Mouse (Mus musculus): ENCODE data around the gene Wdr90. TPM values are rescaled to one million over a fixed set of nuclear protein-coding genes. Genes with fewer than 3 reads are reported as not detected.
A peak's percentile ranks its signal among the peaks of the same experiment; 100 is the strongest.

Wdr90 gene
- polyA plus RNA-seq, 1 experiment from 2014 or later: 18.5 TPM

DNA sequence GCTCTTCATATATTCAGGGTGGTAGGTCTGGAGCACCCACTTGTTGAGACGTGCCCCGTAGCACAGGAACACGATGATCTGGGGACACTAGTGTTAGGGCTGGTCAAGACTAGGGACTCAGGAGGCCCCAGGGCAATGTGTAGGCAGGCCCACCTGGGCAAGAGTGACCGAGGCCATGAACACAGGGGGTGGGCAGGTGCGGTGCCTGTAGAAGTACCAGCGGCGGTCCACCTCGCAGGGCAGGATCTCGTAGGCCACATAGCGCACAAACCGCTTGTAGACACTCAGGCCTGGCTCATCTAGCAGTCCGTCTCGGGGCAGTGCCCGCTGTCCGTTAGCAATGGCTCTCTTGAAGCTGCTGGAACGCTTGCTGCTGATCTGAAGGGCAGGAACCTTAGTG, 25.5 kb downstream of the Wdr90 start:
- Histone ChIP-seq H3K27me3 (ENCODE audit: control insufficient read depth, insufficient read depth, low read depth, low read length) (no peaks in the 10 kb centered on the region), H3K4me1 (ENCODE audit: control insufficient read depth, insufficient read depth, low read length) (peaks cover 58% of the 10 kb centered on the region), H3K9me3 (replicated peaks; ENCODE audit: control insufficient read depth, low read length, poor library complexity, severe bottlenecking) (no peaks in the 10 kb centered on the region), H3K27ac (ENCODE audit: low read length) (no peak overlapping the region), H3K36me3 (ENCODE audit: control insufficient read depth, insufficient read depth, low read length) (peaks cover 30% of the 10 kb centered on the region), H3K4me3 (ENCODE audit: low read depth, low read length) (no peak overlapping the region), H3K9ac (ENCODE audit: low read depth, low read length) (peak overlapping the region; percentile 81; the same call in 1 of the 2 replicates), H3K4me2 (ENCODE audit: low read length) (peak overlapping the region; percentile 71)
- 93% methylated on average over 16 of the region's 16 CpGs for WGBS
- ATAC-seq: no peak

DNA sequence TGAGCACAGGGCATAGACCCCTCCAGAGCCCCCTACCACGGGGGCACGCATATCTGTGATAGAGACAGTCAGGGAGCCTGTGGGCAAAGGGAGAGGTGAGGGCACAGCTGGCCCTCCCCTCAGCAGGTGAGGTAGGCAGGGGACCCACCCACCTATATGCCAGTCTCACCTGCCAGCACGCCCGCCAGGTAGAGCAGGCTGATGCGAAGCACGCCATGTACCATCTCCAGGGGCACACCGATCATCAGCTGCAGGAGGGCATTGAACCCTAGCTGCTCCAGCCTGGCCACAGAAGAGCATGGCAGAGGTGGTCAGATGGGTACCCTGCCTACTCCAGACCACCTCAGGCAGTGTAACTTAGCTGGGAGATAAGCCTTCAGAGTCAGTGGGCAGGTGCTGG, 26.0 kb downstream of the Wdr90 start:
- no peak overlapping the region for H3K9ac ChIP-seq (ENCODE audit: low read depth, low read length)
- ATAC-seq: no peak
- no peak overlapping the region for H3K4me3 ChIP-seq (ENCODE audit: low read depth, low read length)

DNA sequence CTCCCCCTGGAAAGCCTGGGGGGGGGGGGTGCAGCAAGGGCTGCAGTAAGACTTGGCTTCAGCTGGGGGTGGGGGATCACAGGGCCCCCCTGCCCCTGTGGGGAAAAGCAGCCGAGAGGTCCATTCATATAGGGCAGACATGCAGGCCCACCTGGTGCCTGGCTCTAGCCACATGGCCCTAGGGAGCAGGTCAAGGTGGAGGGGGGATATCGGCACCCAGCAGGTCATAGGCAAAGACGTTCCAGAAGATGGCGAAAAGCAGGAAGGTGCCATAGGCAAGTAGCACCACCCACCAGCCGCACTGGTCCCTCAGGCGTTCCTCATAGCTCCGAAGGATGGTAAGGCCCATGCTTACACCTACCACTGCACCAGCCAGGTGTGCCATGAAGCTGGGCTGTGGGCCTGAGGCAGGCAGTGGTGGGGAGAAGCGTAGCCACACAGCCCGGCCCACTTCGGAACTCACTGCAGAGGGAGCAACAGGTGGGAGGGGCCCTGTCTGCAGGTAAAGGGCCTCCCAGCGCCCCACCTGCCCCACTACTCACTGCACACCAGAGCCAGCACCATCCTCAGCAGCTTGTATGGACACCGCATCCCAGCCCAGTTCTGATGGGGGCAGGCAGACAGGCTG, 26.6 kb downstream of the Wdr90 start:
- H3K9ac ChIP-seq (ENCODE audit: low read depth, low read length): peak overlapping the region; percentile 84; the same call in 1 of the 2 replicates
- 90% methylated on average over 12 of the region's 12 CpGs for WGBS
- H3K4me2 ChIP-seq (ENCODE audit: low read length): peak overlapping the region; percentile 91
- ATAC-seq: no peak
- peaks cover 67% of the 10 kb centered on the region for H3K4me1 ChIP-seq (ENCODE audit: control insufficient read depth, insufficient read depth, low read length)
- no peak overlapping the region for H3K27ac ChIP-seq (ENCODE audit: low read length)
- H3K27me3 ChIP-seq (ENCODE audit: control insufficient read depth, insufficient read depth, low read depth, low read length): no peaks in the 10 kb centered on the region
- H3K9me3 ChIP-seq (replicated peaks; ENCODE audit: control insufficient read depth, low read length, poor library complexity, severe bottlenecking): no peaks in the 10 kb centered on the region
- peaks cover 28% of the 10 kb centered on the region for H3K36me3 ChIP-seq (ENCODE audit: control insufficient read depth, insufficient read depth, low read length)
- peak overlapping the region; percentile 4; the same call in 1 of the 2 replicates for H3K4me3 ChIP-seq (ENCODE audit: low read depth, low read length)

More for the DNA sequence above, 26.0 kb downstream of the Wdr90 start:
- Histone ChIP-seq H3K36me3 (ENCODE audit: control insufficient read depth, insufficient read depth, low read length) (peaks cover 30% of the 10 kb centered on the region), H3K27ac (ENCODE audit: low read length) (no peak overlapping the region), H3K4me1 (ENCODE audit: control insufficient read depth, insufficient read depth, low read length) (peaks cover 62% of the 10 kb centered on the region), H3K9me3 (replicated peaks; ENCODE audit: control insufficient read depth, low read length, poor library complexity, severe bottlenecking) (no peaks in the 10 kb centered on the region), H3K27me3 (ENCODE audit: control insufficient read depth, insufficient read depth, low read depth, low read length) (no peaks in the 10 kb centered on the region), H3K4me2 (ENCODE audit: low read length) (peak overlapping the region; percentile 91)
- 97% methylated on average over 7 of the region's 7 CpGs for WGBS

DNA sequence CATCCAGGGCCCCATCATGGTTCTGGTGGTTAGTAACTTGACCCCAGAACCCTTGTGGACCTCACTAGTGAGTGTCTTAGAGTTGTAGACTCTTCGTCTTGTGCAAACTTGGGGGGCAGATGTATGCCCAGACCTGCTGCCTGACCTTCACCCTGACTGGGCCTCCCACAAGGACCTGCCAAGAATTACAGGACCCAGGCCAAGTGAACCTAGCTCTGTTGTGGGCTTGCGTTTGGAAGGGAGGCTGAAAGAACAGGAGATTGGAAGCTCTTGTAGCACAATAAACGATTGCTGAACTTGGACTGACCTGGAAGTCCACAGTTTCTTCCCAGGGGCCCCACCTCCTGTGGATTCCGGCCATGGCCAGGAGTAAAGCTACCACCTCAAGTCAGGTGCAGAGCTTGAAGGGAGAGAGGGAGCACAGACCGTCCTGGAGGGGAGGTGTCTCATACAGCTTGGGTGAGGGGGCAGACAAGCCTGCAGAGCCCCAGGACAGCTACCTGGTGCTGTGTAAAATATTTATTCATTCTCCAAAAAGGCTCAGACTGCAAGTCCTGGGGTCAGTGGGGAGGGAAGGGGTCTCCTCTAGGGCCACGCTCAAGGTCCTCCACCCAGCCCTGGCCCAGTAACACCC, 27.2 kb downstream of the Wdr90 start:
- WGBS: 61% methylated on average over 6 of the region's 6 CpGs
- Histone ChIP-seq H3K4me2 (ENCODE audit: low read length) (peak overlapping the region; percentile 91), H3K9ac (ENCODE audit: low read depth, low read length) (peak overlapping the region; percentile 84), H3K9me3 (replicated peaks; ENCODE audit: control insufficient read depth, low read length, poor library complexity, severe bottlenecking) (no peaks in the 10 kb centered on the region), H3K27me3 (ENCODE audit: control insufficient read depth, insufficient read depth, low read depth, low read length) (no peaks in the 10 kb centered on the region), H3K36me3 (ENCODE audit: control insufficient read depth, insufficient read depth, low read length) (peaks cover 24% of the 10 kb centered on the region), H3K4me1 (ENCODE audit: control insufficient read depth, insufficient read depth, low read length) (peaks cover 70% of the 10 kb centered on the region), H3K27ac (ENCODE audit: low read length) (peak overlapping the region; percentile 97), H3K4me3 (ENCODE audit: low read depth, low read length) (peak overlapping the region; percentile 78)
- ATAC-seq: no peak

DNA sequence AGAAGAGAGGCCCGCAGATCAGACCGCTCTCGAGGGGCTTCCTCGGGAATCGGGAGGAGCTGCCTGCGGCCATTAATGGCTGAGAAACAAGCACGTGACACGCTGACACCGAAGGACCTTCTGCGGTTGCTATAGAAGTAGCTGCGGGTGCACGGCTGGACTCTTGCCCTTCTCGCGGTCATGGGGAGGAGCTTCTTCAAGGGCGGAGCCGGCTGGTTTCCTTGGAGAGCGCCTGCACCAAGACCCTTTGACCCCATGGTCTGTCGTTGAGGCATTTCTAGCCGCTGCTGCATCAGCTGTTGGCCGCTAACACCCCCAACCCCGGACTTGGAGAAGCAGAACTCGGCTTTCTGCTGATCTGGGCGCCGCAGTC, 28.0 kb downstream of the Wdr90 start, which contains the start of gene Stub1:
TSS of gene Stub1 (minus strand) at position 114 of the 373 bp plus-strand sequence.
- Histone ChIP-seq H3K36me3 (ENCODE audit: control insufficient read depth, insufficient read depth, low read length) (peaks cover 20% of the 10 kb centered on the region), H3K4me3 (ENCODE audit: low read depth, low read length) (peak within 1 kb of the TSS; percentile 78), H3K4me2 (ENCODE audit: low read length) (peak within 1 kb of the TSS; percentile 91), H3K27ac (ENCODE audit: low read length) (peak within 1 kb of the TSS; percentile 97), H3K9ac (ENCODE audit: low read depth, low read length) (peak within 1 kb of the TSS; percentile 84), H3K4me1 (ENCODE audit: control insufficient read depth, insufficient read depth, low read length) (peaks cover 72% of the 10 kb centered on the region), H3K27me3 (ENCODE audit: control insufficient read depth, insufficient read depth, low read depth, low read length) (no peaks in the 10 kb centered on the region), H3K9me3 (replicated peaks; ENCODE audit: control insufficient read depth, low read length, poor library complexity, severe bottlenecking) (no peaks in the 10 kb centered on the region)
- ATAC-seq: peak; percentile 36
- WGBS: under 1% methylated on average over 24 of the region's 24 CpGs

DNA sequence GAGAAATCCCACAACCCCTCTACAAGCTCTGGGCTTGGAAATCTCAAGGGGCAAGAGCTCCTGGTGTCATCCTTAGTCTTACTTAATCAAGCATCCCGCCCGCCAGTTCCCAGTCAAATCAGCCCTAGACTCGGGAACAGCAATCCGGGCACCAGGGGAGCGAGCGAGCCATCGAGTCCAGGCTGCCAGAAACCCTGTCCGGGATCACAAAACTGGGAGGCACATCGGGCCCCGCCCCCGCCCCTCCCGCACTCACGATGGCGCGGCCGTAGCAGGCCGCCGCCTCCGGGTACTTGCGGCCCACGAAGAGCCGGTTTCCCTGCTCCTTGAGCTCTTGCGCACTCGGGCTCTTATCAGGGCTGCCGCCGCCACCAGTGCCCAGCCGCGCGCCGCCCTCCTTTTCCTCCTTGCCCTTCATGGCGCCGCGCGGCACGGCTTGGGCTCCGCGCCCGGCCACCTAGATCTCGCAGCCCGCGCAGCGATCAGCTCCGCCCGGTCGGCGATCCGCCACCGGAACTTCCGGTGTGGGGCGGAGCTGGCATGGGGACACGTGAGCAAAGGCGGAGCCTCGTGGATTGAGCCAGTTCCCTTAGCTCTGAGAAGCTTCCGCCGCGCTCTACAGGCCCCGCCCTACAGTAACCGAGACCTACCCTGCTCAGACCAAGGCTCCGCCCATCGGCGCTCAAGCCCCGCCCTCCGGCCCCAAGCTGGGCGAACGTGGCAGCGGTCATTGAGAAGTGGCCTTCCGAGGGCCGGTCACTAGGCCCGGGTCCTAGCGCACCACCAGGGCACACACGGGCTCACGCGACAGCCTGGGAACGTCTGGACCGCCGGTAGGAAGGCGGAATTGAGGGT, 28.6 kb downstream of the Wdr90 start:
- Histone ChIP-seq H3K27ac (ENCODE audit: low read length) (peak overlapping the region; percentile 97), H3K27me3 (ENCODE audit: control insufficient read depth, insufficient read depth, low read depth, low read length) (no peaks in the 10 kb centered on the region), H3K9me3 (replicated peaks; ENCODE audit: control insufficient read depth, low read length, poor library complexity, severe bottlenecking) (no peaks in the 10 kb centered on the region), H3K4me1 (ENCODE audit: control insufficient read depth, insufficient read depth, low read length) (peaks cover 73% of the 10 kb centered on the region), H3K4me2 (ENCODE audit: low read length) (peak overlapping the region; percentile 91), H3K4me3 (ENCODE audit: low read depth, low read length) (peak overlapping the region; percentile 78), H3K9ac (ENCODE audit: low read depth, low read length) (peak overlapping the region; percentile 84), H3K36me3 (ENCODE audit: control insufficient read depth, insufficient read depth, low read length) (peaks cover 18% of the 10 kb centered on the region)
- ATAC-seq: peak; percentile 90
- WGBS: under 1% methylated on average over 73 of the region's 77 CpGs

DNA sequence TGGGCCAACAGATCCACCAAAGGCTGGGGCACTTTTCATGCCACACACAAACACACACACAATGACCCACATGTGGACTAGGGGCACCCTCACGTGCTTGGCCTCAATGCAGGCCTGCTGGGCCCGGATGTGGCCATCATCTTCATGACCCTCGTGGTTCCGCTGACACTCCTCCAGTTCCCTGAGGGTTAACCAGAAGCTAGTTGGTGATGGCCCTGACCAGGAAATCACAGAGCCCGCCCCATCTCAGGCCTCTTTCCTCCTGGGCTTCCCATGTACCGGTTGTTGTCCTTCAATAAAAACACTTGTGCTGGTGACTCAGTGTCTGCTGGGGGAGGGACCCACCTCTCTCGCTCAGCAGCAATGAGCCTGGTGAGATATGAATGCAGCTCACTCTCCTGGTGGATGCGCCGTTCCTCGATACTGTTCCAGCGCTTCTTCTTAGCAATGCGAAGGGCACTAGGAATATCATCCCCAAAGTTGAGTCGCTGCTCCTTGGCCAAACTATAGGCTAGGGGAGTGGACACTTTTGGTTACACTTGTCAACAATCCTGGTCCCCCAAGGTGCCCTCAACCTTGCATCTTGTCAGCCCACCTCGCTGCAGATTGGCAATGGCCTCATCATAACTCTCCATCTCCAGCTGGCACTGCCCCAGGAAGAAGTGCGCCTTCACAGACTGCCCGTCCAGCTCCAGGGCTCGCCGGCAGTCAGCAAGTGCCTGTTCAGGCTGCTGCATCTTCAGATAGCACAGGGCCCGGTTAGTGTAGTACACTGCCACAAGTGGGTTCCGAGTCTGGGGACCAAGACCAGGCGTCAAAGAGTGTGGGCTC, 29.6 kb downstream of the Wdr90 start:
- WGBS: 61% methylated on average over 21 of the region's 21 CpGs
- H3K27me3 ChIP-seq (ENCODE audit: control insufficient read depth, insufficient read depth, low read depth, low read length): no peaks in the 10 kb centered on the region
- ATAC-seq: no peak
- peak overlapping the region; percentile 97 for H3K27ac ChIP-seq (ENCODE audit: low read length)
- peak overlapping the region; percentile 78 for H3K4me3 ChIP-seq (ENCODE audit: low read depth, low read length)
- no peaks in the 10 kb centered on the region for H3K9me3 ChIP-seq (replicated peaks; ENCODE audit: control insufficient read depth, low read length, poor library complexity, severe bottlenecking)
- peaks cover 66% of the 10 kb centered on the region for H3K4me1 ChIP-seq (ENCODE audit: control insufficient read depth, insufficient read depth, low read length)
- peak overlapping the region; percentile 91 for H3K4me2 ChIP-seq (ENCODE audit: low read length)
- H3K9ac ChIP-seq (ENCODE audit: low read depth, low read length): peak overlapping the region; percentile 84
- H3K36me3 ChIP-seq (ENCODE audit: control insufficient read depth, insufficient read depth, low read length): peaks cover 18% of the 10 kb centered on the region

DNA sequence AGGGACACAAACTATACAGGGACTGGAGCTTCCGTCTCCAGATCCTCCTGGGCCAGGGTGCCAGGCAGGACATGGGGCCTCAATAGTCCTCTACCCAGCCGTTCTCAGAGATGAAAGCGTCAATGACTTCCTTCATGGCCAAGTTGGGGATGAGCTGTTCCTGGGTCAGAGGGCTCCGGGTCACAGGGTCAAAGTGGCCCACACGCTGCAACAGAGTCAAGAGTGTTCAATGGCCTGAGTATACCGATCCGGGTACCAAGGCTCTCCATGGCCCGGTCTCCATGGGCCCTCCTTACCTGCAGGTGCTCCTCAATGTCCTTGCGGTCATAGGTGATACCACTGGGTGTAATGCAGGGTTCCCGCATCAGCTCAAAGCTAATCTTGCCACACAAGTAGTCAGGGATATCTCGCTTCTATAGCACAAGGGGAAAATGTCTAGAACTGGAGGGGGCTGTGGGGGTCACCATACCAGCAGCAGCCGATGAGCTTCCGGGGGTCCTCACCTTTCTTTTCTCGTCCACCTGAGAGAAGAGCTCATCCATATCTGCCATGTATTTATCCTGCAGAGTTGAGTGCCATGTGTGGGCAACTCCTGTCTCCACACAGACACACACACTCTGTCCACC, 30.4 kb downstream of the Wdr90 start:
- Histone ChIP-seq H3K27me3 (ENCODE audit: control insufficient read depth, insufficient read depth, low read depth, low read length) (no peaks in the 10 kb centered on the region), H3K9ac (ENCODE audit: low read depth, low read length) (no peak overlapping the region; the same call in 1 of the 2 replicates), H3K4me1 (ENCODE audit: control insufficient read depth, insufficient read depth, low read length) (peaks cover 62% of the 10 kb centered on the region), H3K4me3 (ENCODE audit: low read depth, low read length) (no peak overlapping the region), H3K27ac (ENCODE audit: low read length) (no peak overlapping the region; the same call in 1 of the 2 replicates), H3K4me2 (ENCODE audit: low read length) (peak overlapping the region; percentile 91; the same call in 1 of the 2 replicates), H3K9me3 (replicated peaks; ENCODE audit: control insufficient read depth, low read length, poor library complexity, severe bottlenecking) (no peaks in the 10 kb centered on the region), H3K36me3 (ENCODE audit: control insufficient read depth, insufficient read depth, low read length) (peaks cover 24% of the 10 kb centered on the region)
- ATAC-seq: no peak
- WGBS: 86% methylated on average over 14 of the region's 14 CpGs

Measured in midbrain, embryonic 16.5 days (tissue).